Mouse (Mus musculus) fibroblast of lung, adult 2 months (primary cell): Measurements from ENCODE around the gene Yrdc.
A peak's percentile ranks its signal among the peaks of the same experiment; 100 is the strongest.

ENCODE experiments used
- DNase-seq: peaks from one replicate; pipeline ENCODE4 v3.0.0-alpha.2; 2011; ENCODE audit warnings: low read depth

Gene Yrdc

DNA sequence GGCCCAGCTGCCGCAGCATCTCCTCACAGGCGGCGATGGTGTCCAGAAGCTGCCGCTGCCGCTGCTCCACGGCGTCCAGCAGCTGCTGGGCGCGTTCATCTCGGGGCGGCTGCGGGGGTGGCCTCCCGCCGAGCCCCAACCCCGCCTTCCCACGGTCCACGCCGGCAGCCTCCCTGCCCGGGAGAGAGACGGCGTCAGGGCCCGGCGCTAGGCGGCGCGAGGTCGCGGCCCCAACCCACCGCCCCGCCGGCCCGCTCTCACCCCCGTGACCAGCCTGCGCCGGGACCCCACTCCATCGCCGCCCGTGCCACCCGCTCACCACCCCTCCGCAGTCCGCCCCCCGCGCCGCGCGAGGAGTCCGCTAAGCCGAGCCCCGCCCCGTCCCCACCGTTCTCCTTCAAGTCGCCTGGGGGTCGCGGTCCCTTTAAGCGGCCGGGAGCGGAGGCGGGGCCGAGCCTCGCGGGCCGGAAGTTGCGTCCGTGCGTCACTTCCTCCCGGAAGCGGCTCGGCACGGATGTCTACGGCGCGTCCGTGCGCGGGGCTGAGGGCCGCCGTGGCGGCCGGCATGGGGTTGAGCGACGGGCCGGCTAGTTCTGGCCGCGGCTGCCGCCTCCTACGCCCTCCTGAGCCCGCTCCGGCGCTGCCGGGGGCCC, at the start of gene Yrdc:
Gene Yrdc (plus strand): TSS at position 419 of the 653 bp plus-strand sequence.
- DNase-seq: peak; percentile 63

DNA sequence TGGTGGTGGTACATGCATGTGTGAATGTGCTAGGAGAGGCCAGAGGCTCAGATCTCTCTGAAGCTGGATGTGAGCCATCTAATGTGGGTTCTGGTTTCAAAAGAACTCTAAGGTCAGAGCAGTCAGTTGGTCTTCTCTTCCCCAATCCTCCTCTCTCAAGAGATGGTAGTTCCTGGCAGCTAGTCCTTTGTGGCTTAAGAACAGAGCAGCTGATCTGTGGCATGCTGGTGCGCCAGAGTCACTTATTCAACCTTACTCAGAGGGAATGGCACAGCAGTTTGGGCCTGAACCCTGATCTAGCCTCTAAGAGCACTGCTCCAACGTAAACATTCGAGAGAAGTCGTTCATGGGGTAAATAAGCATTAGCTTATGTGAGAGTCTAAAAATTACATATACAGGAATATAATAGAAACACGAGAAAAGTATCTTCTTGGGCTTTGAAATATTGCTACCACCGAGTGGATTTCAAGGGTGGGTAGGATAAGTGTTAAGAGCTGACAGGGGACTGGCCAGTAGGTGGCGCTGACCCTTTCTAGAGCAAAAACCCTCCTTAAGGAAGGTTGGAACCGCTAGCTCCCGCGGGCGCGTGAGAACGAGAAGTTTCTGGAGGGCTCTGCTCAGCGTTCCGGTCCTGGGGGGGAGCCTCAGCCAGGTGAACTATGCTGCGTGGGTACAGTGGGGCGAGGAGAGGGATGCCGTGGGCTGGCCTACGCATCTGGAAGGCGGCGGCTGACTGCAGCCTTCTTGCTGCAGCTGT, 48.7 kb upstream of the Yrdc start, which contains the start of gene Mtf1:
Gene Mtf1 (plus strand): TSS at position 553 of the 757 bp plus-strand sequence.
- DNase-seq: peak; percentile 61

DNA sequence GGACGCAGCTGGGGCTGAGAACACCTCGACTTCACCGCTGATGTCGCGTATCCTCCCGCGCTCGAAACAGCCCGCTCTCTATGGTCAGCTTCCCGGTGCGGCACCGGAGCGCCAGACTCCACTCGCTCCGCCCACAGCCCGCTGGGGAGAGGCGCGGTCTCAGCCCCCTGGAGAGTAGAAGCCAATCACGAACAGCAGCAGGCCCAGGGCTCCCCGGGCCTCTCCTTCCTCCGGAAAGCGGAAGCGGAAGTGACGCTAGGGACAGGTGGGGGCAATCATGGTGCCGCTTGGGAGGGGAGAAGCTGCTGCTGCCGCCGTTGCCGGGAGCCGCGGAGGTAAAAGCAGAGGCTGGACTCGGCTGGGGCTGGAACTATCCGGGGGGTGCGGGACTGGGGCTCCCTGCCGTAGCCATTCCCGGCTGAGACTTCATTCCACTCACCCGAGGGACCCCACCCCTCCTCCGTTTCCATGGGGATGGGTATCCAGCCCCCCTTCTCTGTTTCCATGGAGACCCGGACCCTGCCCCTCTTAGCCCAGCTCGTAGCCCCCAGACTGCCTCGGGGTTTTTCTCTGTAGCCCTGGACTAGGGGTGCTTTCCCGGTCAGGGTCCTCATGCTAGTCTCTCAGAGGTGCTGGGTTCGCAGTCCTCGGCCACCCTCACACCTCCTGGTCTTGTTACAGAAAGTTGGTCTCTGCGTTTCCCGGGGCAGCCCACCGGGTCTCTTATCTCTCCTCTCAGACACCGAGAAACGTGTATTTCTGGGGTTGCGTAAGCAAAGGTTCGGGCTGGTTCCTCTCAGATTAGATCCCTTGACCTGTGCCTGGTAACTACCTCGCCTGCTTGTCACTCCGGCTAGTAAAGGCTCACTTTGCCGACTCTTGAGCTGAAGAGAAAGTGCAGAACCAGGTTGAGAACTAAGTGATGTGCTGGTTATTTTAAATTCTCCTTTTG, 47.9 kb upstream of the Yrdc start:
- DNase-seq: peak; percentile 87

DNA sequence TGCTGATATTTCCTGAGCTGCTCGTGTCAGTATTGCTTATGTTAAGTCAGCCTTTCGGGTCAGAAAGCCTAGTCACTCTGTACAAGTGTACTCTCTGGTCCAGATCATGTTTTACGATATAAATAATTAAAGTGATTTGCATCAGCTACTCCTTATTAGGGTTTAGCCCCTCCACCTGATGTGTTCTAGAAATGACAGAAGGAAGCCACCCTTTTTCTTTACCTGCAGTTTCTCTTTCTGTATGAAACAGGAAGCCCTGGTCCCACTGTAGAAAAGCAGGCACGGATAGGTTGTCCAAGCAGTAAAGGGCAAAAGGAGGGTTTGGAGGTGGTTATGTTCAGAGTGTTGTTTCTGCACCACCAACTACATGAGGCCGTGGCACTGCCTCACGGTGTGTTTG, 47.1 kb upstream of the Yrdc start:
- DNase-seq: no peak

DNA sequence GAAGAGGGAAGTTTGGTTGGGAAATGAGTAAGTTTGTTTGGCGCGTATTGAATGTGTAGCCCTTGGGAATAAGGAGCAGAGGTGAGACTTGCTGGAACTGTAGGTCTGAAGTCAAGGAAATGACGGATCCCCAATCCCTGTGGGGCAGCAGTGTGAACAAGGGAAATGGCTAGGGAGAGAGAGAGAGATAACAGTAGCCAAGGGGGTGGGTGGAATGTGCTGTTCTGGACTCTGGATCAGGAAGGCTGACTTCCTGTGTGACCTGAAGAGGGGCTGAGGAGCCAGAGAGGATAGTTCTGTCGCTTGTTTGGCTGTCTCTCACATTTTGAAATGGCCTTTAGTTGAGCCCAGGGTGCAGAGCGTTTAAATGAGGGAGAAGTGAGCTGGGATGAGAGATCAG, 42.0 kb upstream of the Yrdc start:
- DNase-seq: no peak

DNA sequence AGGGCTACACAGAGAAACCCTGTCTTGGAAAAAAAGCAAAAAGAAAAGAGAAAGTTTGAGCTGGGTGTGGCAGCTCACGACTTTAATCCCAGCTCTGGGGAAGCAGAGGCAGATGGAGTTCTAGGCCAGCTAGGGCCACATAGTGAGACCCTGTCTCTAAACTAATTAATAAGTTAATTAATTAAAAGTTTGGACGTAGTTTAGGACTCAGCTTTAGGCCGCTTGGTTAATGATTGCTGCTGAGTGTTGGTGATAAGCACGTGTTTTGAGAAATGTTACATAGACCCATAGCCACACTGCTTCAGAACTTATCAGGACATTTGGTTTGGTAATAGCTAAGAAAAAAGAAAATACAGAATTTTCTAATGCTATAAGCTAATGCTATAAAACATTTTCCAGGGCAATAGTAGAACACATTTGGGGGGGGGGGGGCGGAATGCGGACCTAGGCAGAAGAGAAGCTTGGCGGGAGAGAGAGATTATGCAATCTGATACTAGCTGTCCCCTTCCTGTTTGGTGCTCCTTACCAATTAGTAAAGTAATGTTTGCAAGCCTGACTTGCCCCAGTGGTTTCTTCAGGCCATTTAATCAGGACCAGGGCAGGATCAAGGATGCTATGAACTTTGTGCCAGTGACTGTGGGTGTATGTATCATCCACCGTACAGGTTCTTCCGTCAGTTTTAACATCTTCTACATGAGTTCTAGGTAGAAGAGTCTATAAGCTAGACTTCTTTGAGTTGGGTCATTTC, 41.2 kb upstream of the Yrdc start:
- DNase-seq: no peak

DNA sequence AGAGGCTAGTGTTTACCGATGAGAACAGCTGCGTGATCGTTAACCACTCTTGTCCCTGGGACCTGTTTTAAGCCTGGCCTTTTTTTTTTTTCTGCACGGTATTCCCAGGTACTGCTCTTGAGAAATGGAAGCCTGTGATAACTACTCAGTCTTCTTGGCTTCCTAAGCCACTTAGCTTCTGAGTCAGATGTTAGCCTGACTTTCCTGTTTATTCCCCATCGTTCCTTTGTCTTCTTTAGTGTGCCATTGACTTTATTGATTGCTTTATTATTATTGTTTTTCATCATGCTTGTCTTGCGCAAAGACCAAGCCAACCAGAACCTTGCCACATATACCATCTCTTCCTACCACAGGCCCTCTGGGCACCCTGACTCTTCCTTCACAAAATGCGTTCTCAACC, 40.4 kb upstream of the Yrdc start:
- DNase-seq: no peak

DNA sequence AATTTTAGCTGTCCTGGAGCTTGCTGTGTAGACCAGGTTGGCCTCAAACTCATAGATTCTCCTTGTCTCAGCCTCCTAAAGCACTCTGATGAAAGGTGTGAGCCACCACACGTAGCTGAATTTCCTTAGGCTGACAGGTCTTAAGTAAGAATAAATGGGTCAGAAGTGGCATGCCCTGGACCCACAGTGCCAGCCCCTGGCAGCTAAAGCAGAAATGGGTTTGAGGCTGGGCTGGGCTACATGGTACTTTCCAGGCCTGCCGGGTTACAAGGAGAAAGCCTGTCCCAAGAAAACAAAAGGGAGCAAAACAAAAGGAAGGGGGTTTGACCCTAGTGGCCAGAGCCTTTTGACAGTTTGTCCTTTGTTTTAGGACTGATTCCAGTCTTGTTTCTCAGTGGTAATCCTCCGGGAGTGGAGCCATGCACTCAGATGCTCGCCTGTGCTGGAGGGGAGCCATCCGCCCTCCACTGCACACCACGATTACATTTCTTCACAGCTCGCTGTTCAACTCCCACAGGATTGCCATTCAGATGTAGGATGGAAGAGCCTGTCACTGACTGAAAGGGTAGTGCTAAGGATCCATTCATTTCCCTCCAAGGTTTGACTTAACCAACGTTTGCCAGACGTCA, 39.0 kb upstream of the Yrdc start:
- no peak for DNase-seq

DNA sequence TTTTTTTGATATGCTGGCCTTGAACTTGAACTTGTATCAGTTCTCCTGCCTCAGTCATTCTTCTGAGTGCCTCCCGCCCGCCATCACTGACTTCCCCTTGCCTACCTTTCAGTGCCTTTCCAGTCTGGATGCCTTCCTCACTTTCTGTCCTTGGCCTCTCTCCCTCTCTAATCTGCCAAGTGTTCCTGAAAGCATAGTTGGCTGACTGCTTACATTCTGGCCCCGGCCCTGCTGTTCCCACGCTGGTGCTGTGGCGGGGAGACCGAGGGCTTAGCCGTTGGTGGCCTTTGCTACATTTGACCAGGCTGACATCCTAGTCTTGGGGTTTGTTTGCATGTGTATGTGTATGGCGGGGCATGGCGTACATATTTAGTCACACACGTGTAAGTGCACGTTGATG, 34.6 kb upstream of the Yrdc start:
- DNase-seq: no peak

DNA sequence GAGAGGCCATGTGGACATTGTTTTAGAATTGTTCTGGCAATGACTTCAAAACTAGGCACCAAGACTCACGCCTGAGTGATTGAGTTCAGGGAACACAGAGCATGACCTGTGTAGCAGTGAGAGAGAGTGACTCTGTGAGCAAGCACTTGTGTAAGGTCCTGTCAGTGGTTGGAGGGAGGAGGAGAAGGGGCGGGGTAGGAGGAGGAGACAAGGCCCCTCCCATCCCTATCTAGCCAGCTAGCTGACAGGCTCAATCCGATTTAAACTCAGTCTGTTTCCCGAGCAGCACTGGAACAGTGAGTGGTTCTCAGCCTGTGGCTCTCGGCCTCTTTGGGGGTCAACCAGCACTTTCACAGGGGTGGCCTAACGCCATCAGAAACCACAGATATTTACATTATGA, 32.7 kb upstream of the Yrdc start:
- peak; percentile 72 for DNase-seq

DNA sequence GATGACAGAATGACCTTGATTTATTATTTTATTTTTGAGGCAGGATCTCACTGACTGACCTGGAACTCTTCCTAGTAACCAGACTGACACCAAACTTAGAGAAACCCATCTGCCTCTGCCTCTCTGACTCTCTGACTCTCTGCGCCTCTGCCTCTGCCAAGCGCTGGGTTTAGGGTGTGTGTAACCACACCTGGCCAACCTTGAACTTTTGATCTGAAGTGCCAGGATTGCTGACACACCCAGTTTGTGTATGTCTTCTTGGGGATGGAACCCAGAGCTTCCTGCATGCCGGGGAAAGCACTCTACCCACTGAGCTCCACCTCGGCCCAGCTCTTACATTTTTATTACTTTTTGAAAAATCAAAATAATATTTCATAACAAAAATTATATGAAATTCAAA, 31.6 kb upstream of the Yrdc start:
- no peak for DNase-seq

DNA sequence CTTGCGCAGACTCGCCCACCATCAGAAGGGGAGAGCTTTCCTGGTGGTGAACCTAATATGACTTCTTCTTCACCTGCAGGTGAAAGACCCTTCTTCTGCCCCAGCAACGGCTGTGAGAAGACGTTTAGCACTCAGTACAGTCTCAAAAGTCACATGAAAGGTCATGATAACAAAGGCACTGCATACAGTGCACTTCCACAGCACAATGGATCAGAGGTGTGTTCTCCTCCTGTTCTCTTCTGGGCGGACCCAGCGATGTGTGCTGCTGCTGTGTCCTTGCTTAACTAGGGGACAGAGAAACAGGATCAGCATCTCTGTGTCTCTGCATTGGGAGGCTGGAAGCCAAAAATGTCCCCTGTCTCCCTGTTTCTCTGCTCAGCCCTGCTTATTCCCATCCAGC, 25.5 kb upstream of the Yrdc start:
- no peak for DNase-seq

DNA sequence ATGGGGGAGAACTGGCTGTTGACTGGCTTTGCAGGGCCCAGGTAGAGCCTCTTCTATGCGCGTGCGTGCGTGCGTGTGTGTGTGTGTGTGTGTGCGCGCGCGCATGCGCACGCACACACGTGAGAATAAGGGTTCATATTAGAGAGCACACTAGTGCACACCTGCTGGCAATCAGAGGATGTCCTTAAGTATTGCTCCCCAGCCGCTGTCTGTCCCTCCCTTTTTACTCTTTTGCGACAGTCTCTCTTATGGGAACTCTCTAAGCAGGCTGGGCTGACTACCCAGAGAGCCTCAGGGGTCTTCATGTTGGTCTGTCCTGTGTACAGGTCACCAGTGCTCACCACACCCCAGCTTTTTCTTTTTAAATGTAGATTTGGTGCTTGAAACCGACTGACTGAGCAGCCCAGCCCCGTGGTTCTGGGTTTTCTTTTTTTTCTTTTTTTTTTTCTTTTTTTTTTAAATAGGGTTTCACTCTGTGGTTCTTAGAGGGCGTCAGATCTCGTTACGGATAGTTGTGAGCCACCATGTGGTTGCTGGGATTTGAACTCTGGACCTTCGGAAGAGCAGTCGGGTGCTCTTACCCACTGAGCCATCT, 25.0 kb upstream of the Yrdc start:
- DNase-seq: no peak

DNA sequence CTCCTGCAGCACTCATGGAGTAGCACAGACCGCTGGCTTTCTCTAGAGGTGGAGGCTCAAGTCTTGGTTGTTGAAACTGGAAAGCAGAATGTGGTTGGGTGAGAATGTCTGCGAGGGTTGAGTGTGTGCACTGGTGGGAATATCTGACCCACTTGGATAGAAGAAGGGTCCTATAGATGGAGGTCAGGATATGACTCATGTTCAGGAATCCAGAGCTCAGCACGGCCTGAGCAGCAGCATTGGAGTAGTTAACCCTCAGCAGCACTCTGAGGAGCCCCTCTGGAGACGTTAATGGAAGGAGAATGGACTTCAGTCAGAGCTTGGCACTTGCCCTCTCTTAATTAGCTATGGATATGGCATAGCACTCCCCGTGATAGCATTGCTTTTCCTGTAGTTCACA, 20.8 kb upstream of the Yrdc start:
- no peak for DNase-seq

DNA sequence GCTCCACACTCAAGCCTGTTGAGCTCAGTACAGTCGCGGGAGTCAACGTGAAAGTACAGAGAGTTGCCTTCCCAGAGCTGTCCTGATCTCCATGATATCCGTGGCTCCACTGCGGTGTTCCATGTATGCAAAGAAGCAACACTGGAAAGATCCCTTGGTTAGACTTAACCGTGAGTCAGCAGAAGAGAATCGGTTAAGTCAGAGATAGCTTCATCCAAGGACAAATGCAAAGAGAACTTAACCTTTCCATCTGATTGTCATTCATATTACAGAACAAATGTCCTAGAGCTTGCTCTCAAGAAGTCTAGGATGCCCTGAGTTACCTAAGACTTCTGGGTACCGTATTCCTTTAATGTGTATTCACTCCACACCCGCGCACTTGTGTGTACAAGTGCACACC, 17.7 kb upstream of the Yrdc start:
- DNase-seq: no peak

DNA sequence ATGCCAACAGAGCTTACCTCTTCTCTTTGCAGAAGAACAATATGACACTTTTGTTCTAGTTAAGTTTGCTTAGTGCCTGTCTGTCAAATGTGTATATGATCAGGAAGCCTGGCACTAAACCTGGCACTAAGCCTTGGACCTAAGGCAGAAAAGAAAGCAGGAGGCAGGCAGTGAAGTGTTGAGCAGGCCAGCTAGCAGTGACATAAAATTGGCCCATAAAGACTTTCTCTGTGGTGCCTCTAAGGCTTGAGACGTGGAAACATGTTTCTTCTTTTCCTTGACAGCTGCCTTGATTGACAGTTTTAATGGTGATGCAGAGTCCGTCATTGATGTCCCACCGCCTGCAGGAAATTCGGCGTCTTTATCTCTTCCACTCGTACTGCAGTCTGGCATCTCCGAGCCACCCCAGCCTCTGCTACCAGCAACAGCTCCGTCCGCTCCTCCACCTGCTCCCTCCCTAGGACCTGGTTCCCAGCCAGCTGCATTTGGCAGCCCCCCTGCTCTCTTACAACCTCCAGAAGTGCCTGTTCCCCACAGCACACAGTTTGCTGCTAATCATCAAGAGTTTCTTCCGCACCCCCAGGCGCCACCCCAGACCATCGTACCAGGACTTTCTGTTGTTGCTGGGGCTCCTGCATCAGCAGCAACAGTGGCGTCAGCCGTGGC, 12.3 kb upstream of the Yrdc start:
- DNase-seq: no peak

DNA sequence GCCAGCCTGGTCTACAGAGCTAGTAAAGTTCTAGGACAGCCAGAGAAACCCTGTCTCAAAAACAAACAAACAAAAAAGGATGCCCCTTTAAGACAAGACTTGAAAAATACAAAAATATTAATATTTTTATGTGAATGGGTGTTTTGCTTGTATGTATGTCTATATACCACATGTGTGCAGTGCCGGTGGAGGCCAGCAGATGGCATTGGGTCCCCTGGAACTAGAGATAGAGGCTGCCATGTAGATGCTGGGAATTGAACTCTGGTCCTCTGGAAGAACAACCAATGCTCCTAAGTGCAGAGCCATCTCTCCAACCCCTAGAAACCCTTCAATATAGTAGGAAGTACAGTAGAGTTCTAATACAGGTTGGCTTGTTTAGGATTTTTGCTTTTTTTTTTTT, 9.5 kb upstream of the Yrdc start:
- DNase-seq: no peak

DNA sequence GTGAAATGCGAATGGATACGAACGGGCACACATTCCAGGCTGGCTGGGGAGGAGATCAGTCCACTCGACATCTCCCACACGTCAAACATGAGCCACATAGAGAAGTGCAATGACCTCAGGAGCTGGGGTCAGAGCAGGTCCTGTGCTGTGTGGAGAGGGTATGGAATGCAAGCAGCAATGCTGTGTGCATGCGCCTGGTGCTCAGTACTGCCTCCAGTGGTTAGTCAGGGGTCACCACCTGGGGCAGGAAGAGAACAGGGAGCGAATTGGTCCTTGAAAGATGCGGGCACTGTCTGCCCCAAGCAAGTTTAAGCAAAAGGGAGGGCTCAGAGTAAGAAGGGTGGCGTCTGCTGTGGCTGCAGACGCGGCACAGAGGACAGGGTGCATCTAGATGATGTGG, 7.0 kb upstream of the Yrdc start:
- DNase-seq: no peak

DNA sequence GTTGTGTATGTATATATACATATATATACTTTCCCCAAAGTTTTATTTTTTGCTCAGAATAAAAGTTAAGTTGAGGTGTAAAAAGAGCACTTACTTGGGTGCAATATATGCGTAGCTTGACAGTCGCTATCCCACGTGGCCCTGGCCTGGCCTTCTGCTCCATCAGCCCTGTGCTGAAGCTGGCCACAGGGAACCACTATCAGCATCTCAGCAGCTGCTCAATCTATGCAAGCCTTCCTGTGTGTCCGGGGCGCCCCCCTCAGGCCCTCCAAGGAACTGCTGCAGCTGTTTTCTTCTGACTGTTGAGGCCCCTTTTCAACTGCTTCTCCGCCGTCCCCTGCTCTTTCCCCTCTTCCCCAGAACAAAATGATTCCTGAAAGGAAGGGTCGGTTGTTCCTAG, 2.9 kb upstream of the Yrdc start:
- no peak for DNase-seq

DNA sequence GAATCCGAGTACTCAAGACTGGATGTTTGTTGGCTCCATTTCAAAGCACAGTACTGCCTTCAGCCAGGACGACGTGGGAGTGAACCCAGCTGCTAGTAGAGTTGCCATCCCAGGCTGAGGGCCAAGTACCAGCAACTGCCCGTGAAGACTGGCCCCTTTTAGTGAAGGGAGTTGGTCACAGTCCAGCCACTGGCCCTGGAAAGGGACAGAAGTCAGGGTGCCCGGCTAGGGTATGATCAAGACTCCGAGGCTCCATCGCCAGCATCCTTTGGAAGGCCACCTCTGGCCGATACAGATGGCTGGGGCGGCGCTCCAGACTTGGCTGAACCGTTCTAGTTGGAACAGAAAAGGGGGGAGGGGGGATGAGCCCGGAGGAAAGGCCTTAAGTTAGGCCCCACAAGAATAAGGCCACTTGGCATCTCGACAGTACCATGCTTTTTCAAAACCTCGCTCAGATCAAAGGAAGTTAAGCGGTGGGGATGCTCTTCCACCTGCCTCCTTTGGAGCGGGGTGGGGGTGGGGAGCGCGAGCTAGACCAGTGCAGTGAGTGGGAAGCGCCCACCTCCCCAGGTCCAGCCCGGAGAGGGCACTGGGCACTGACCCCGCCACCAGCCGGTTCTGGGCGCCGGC, 733 bp upstream of the Yrdc start:
- DNase-seq: no peak
